Mouse (Mus musculus): ENCODE measurements around the gene Zfp553. TPM values are rescaled to one million over a fixed set of nuclear protein-coding genes. Genes with fewer than 3 reads are reported as not detected.

Zfp553 gene
- 10 to 100 TPM; 19.3 to 19.6 TPM for total RNA-seq (2021)
- long read RNA-seq, transcript Zfp553-202 (2 exons, 3,342 nt) = major isoform, 11 of 16 reads
- long read RNA-seq, partial matches to known transcripts = 0 of 16 reads
- long read RNA-seq, other reads (novel, unspliced or antisense) = 3 of 16 reads

DNA sequence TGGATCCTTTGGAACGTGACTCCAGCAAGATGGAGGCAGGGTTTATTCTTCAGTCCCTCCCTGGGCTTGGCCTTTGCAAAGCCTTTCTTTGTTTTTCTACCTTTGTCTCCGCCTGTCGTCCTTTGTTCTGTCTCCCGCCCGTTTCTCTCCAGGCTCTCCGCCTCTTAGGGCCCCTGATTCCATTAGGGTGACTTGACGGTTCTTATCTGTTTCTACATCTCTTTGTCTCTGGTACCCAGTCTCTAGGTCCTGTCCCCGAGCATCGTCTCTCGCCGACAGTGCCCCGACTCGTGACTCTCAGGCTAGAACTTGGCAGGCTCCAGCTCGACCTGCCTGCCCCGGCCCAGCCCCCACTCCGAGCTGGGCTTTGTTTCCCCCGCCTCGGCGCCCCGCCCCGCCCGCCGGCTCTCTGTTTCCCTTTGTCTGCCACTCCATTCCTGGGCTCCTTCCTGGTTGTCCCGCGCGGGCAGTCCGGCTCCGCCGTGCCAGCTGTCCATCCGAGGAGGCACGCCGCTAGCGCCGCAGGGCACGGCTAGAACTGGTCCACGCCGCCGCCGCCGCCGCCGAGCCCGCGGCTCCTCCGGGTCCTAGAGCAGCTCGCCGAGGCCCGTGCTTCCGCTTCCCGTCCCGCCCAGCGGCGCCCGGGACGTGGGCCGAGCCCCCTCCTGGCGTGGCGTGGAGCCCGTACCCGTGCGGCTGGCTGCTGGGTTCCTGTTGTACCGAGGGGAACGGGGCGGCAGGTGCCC, at the start of gene Zfp553, which contains the start of gene Sept1:
Gene Zfp553 (plus strand): TSS at position 440 of the 746 bp plus-strand sequence.
Gene Sept1 (minus strand): TSS at position 509 of the 746 bp plus-strand sequence.
- DNase-seq (ENCODE audit: low spot score in 2 of 2) = peak; percentile 82 to 89

DNA sequence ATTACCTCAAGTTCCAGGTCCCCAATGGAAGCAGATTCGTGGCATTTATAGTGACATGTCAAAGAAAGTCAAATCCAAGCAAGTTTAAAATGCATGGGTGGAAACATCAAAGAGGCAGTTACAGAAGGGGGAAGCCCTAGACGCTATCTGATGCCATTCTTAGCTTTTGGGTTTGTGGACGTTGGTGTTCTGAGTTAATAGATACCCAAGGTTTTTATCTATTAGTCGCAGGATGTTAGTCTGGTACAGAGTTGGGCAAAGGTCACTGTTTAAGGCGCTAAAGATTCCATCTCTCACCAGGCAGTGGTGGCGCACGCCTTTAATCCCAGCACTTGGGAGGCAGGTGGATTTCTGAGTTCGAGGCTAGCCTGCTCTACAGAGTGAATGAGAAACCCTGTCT, 49.5 kb upstream of the Zfp553 start:
- no peak for DNase-seq (ENCODE audit: low spot score in 2 of 2)

DNA sequence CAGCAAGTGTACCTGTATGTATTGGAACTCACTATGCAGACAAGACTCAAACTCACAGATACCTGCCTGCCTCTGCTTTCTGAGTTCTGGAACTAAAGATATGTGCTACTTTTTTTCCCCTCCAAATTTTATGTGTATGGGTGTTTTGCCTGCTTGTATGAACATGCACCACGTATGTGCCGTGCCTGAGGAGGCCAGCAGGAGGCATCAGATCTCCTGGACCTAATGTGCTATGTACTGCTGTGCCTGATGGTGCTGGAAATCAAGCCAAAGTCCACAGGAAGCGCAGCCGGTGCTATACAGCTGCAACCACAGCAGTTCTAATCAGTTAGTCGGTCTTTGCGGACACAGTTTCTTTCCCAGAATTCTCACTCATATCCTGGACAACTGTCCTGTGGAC, 49.0 kb upstream of the Zfp553 start:
- no peak for DNase-seq (ENCODE audit: low spot score in 2 of 2)

DNA sequence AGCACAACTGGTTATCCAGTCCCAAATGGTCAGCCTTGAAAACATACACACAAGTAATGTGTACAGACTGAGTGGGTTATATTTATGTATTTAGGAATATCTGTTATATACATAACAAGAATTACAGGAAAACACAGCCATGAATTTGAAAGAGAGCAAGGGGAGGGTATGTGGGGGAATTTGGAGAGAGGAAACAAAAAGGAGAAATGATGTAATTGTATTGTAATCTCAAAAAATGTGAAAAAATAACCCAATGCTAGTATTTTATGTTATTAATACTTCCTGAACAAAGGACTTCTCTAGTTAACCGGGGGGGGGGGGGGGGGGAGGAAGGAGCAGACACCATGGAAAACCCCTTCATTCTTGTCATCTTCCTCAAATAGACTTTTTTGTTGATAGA, 48.1 kb upstream of the Zfp553 start:
- no peak for DNase-seq (ENCODE audit: low spot score in 2 of 2)

DNA sequence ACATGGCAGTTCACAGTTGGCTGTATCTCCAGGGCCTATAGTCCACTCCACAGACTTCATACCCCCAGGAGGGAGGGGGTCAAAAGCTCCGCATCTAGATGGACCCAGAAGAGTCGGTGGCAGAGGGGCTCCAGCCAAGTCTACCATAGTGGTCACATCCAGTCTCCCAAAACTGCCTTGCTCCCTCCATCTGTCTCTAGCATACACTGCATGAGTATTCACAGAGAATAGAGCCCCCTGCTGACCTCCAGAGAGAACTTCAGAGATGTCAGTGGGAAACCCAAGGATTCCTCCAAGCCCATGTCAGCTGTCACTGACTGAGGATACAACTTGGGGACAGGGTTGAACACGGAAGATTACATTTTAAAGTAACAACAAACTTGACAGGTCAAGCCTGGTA, 47.3 kb upstream of the Zfp553 start:
- DNase-seq (ENCODE audit: low spot score in 2 of 2) = no peak

DNA sequence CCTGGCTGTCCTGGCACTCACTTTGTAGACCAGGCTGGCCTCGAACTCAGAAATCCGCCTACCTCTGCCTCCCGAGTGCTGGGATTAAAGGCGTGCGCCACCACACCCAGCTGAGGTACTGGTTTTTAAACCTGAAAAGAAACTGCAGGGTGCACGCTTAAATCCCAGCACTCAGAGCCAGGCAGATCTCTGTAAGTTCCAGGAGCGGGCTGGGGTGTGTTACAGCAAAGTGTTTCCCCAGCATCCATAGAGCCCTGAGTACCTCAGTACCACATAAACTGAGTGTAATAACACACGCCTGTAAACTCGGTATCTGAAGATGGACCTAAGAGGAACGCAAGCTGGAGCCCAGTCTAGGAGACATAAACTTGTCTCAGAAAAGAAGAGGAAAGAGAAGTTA, 45.5 kb upstream of the Zfp553 start:
- no peak for DNase-seq (ENCODE audit: low spot score in 2 of 2)

DNA sequence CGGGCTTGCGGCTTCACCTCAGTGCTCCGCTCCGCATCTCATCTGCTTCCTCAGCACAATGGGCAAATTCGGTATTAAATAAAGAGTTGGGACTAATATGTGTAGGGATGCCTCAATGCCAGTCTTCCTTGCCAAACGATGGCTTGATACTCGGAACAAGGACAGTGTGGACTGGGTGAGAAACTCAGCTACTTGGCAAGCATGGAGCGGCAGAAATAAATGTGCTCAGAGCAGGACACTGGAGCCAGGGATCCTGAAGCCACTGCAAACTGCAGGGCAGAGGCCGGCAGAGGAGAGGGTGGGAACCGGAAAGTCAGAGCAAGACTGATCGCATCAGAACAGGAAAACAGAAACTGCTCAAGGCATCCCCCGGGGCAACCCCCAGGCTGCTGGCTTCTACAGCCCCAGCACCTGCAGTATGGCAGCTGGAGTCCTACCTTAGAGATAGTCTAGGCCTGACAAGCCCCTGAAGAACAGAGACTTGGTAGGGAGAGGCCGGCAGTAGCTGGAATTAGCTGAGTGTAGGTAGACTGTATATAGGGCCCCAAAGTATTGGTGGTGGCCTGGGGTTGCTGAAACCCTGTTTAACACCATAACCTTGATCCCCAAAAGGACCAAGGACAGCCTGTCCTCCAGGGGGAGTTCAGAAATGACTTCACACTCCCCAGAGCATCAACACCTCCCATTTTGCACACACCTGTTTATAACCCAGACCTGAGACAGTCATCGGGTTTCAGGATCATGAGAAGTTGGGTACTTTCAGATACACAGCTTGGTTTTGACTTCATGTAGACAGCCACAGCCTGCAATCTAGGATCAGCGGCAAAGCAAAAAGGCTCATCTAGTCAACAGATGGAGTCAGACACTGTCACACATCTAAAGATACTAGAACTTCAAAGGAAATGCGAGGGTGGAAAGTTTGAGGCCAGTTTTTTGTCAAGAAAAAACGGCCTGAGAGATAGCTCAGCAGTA, 44.3 kb upstream of the Zfp553 start:
- no peak for DNase-seq (ENCODE audit: low spot score in 2 of 2)

DNA sequence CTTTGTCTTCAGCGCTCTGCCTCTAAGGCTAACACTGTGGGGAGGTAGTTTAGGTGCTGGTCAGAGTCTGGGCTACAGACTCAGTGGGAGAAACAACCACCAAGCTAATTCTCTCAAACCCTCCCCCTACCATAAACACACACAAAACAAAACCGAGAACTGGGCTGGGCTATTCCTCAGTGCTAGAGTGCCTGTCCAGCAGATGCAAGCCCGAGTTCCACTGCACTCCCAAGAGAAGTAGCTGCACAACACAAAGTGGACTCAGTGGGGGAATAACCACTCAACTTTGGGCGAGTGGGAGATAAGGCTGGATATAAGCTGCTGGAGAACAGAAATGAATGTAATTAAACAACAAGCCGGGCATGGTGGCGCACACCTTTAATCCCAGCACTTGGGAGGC, 42.2 kb upstream of the Zfp553 start:
- DNase-seq (ENCODE audit: low spot score in 2 of 2) = no peak

DNA sequence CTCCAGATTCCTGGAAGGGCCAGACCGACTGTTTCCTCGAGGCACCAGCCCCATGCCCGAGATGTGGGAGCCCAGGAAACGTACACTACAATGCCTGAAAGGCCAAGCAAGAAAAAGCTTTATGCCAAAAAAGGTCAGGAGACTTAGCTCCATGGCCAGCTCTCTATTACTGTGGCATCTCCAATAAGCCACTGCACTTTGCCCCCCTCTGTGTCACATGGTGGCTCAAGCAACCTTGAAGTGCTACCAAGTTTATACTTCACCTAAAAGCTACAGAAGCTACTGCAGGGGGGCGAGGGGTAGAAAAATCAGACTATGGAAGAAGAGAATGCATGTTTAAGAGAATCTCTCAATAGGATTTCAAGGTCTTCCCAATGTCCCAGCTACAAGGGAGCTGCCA, 39.9 kb upstream of the Zfp553 start:
- DNase-seq (ENCODE audit: low spot score in 2 of 2) = no peak

DNA sequence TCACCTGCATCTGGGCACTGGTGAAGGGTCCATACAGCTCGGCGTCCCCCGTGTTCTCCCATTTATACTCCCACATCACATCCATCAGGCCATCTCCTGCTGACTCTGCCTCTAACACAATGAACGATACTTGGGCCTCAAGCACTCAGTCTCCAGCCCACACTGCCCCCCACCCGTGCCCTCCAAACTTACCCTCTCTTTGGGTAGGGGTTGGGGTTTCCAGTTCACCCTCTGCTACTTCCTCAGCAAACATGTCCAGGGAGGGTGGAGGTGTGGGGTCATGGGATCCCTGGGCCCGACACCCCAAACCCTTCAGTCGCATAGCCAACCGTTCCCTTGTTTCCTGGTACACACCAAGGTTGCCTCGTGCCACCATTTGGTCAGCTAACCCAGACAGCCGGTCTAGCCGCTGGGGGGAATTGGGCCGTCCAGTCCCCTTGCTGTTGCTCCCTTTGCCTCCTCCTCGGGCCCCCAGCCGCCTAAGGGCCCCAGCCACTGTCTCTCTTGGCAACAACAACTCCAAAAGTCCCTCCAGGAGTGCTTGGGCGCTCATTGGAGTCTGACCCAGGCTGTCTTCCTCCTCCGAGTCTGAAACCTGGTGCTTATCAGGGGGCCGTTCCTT, 38.7 kb upstream of the Zfp553 start:
- no peak for DNase-seq (ENCODE audit: low spot score in 2 of 2)

DNA sequence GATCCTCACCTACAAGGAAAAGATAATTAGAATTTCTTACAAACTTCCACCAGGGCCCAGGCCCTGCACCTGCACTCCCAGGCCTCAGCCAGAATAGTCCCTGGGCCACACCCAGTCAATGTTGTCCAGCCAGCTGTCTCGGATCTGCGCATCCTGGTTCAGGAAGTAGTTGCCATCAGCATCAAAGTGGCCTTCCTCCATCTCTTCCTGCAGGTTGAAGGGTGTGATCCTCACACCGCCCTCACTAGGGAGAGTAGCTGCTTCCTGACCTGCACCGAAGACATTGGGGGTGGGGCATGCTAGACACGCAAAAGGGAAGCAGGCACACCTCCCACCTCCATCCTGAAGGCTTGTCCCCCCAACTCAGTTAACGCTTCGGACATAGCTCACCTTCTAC, 38.2 kb upstream of the Zfp553 start:
- DNase-seq (ENCODE audit: low spot score in 2 of 2) = no peak

DNA sequence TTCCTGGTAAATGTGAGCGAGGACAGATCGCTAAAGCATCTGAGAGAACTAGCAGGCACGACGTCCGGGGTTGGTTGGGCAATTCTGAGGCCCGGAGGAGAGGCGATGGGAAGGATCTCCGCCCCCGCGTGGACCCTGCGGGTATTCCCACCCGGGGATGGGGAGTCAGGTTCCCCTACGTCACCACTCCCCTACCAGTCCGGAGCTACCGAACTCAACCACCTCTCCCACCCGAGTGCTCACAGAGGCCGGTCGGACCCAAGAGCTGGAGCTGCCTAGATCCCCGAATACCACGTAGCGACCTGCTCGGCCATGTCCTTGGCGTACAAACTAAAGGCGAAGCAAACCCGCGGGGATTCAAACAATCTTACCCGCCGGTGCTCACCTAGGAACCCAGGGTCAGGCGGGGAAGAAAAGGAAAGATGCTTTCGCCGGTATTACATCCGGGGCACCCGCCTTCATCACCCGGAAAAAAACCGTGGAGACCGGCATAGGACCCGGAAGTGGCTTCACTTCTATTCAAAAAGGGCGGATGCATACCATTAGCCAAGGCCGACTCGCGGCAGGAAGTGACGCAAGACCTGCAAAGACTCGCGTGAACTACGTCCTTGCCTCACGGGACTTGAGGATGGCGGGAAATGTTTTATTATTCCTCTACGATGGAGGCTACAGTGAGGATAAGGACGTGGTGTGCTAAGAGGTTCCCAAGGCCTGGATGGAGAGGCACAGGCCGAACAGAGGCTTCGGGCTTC, 37.1 kb upstream of the Zfp553 start, which contains the start of gene Cd2bp2:
Gene Cd2bp2 (minus strand): TSS at position 507 of the 752 bp plus-strand sequence.
- DNase-seq (ENCODE audit: low spot score in 2 of 2) = peak; percentile 93

DNA sequence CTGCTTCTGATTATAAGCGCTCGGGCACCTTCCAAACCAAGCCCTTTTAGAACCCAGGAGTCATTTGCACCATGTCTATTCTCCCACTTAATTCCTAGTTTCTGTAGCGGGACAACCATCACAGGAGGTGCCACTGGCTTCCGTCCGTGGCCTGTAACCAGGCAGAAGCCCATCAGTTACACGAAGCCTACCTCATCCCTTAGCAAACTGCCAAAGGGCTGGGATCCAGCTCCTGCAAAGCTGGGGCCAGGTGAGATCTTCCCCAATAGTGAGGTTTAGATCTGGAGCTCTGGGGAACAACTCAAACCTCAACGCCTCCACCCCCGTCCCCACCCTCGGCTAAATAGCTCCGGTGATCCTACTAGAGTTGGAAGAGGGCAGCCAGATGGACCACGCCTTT, 36.4 kb upstream of the Zfp553 start:
- no peak for DNase-seq (ENCODE audit: low spot score in 2 of 2)

DNA sequence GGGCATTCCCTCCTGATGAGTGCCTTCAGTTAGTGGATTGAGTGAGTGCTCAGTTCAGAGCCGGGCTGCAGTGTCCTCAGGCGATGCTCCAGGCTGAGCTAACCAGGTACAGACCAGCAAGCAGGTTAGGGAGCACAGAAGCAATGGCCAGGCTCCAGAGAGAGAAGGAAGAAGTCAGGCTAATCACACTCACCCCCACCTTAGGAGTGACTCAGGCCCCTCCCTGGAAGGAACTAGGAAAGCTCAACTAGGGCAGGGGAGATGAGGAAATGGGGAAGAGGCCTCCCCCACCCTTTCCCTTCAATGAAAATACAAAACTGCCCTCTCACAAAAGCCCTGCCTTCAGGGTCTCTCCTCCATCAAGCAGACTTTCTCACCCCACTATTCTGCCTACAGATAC, 26.3 kb upstream of the Zfp553 start:
- no peak for DNase-seq (ENCODE audit: low spot score in 2 of 2)

DNA sequence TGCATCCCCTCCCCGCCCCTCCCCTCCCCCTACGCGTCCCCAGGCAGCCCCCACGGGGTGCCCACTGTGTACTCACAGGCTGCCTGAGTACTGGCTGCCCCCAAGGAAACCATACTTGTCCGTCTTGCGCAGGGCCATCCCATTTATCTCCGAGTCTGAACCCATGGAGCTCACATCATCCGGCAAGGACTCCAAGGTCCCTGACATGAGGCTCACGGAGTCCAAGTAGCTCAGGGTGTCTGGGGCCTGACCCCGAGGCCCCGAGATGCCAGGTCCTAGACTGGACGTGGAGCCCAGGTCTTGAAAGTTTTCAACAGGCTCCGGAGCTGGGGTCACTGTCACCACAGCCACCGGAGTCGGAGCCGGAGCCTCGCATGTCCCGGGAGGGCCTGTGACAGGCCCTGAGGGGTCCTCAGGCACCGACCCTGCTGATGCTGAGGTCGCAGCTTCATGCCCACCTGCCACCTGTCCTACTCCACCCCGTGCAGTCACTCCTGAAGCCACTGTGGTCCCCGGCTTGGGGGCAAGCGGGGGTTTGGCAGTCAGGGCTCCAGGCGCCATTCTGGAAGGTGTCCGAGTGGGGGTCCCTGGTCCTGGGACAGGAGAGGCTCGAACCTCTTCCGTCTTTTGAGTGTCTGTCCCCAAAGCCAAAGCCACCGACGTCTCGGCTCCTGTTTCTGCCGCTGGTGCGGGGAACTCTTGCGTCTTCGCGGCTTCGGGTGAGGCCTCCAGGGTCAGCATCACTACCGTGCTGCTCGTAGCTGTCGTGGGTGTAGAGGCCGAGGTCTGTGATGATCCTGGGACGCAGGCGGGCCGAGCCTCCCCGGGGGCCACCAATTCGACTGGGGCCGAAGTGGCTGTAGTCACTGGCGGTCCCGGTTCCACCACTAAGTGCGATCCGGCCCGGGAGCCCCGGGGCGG, 25.2 kb upstream of the Zfp553 start:
- DNase-seq (ENCODE audit: low spot score in 2 of 2) = peak in 1 of 2 experiments; percentile 43

DNA sequence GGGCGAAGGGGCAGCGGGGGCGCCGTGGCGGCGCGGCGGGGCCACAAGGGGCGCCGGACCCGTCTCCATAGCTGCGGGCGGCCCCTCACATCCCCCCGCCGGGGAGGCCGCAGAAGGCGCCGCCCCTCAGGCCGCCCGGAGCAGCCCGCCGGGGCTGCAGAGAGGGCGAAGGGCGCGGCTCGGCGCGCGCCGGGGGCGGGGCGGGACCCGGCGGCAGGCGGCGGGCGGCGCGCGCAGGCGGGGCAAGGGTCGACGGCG, 24.6 kb upstream of the Zfp553 start, which contains the start of gene Tbc1d10b:
Gene Tbc1d10b (minus strand): TSS at position 174 of the 258 bp plus-strand sequence.
- no peak for DNase-seq (ENCODE audit: low spot score in 2 of 2)

DNA sequence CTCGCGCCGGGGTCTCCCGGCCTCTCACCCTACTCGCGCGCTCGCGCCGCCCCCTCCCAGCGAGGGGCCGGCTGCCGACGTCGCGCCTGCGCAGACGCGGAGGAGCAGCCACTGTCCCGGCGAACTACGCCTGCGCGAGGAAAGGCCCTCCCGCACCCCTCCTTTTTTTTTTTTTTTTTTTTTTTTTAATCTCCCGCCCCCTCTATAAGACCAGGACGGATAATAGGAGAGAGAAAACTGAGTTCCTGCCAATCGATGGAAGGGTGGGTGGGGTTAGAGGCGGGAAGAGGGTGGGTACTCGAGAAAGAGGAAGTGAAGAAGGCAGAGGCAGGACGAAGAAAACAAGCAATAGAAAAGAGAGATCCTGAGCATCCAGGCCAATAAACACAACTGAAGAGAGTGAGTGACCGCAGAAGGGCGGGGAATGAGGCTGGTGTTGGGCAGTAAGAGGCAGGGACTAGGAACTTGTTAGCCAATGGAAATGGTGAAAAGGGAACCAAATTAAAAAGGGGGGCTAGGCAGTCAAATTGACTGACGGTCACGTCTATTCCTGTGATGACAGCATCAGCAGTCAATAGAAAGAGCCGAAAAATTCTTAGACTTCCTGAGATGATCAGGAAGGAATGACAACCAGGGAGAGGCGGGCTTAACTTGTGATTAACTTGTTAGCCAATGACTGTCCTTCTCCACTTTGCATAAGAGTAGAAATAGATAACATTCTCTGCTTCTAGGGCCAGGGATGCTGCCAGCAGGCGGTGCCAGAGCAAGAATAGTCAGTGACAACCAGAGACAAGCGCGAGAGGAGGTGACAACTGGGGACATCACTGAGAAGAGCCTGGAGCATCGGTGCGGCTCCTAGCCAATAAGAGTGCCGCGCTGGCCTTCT, 24.1 kb upstream of the Zfp553 start, which contains the start of gene Mylpf:
Gene Mylpf (plus strand): TSS at position 338 of the 886 bp plus-strand sequence.
- peak; percentile 91 to 95 for DNase-seq (ENCODE audit: low spot score in 2 of 2)

DNA sequence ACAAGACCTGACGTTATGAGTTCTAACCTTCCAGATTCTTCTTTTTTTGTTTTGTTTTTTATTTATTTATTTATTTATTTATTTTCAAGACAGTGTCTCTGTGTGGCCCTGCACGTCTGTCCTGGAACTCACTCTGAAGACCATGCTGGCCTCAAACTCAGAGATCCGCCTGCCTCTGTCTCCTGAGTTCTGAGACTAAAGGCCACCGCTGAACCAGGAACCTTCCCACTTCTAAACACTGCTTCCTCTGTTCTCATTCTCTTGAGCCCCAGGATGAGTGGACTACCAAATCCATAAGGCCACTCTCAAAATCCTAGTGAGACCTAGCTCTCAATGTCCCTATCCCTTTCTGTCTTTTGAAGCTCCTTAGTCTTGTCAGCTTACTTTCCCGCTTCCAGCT, 23.0 kb upstream of the Zfp553 start:
- no peak for DNase-seq (ENCODE audit: low spot score in 2 of 2)

DNA sequence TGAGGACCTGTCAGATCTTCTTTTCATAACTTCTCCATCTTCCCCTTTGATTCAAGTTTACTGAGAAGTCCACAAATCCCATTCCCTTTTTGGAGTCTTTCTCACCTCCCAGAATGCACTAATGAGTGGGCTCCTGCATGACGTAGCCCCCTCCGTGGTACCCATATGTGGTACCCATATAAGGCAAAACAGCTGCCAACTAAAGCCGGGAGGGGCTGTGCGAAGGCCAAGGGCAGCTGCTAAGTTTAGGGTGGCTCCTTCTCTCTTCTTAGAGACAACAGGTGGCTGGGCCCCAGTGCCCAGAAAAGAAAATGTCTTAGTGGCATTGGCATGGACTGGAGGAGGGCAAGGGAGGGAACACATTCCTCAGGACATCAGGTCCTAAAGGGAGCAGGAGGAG, 22.6 kb upstream of the Zfp553 start:
- DNase-seq (ENCODE audit: low spot score in 2 of 2) = no peak

Data from layer of hippocampus, postnatal 10 days (tissue).